Mouse (Mus musculus): ENCODE results near the gene Klrb1.

The Klrb1 gene

DNA sequence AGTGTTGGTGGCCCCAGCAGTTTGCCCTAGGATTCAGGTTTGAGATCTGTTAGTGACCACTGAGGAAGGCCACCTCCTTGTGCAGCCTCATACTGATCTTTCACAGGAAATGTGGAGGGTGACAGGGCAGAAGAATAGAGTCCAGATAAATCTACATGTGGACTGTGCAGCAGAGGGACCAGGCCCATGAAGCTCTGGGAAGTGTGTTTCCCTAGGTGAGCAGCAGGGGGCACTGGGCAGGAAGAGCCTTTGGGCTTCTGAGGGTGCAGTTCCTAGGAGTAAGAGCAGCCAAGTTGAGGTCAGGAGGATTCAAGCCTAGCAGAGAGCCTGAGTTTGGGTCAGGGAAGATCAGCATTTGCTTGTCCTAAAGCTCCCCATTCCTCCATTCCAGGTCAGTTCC lies 13.2 kb upstream of the Klrb1 start:
- in situ Hi-C loops (cut with MboI, MseI), result no loop called here

DNA sequence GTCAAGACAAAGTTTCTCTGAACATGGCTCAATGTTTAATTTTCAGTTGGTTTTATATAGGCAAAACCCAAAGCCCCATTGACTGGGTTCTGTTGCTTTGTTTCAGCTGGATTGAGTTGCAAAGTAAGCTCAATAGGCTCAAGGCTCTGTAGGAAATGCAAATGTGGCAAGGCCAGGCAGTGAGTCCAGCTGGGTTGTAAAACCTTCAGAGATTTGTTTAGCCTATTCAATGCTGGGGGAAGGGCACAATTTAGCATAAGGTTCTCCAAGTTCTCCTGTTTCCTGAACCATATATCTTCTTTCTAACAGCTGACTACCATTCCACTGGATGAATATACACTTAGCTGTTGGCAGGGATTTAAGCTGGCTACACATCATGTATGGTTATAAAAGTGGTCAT lies 12.0 kb upstream of the Klrb1 start:
- in situ Hi-C loops (cut with MboI, MseI), result no loop called here

DNA sequence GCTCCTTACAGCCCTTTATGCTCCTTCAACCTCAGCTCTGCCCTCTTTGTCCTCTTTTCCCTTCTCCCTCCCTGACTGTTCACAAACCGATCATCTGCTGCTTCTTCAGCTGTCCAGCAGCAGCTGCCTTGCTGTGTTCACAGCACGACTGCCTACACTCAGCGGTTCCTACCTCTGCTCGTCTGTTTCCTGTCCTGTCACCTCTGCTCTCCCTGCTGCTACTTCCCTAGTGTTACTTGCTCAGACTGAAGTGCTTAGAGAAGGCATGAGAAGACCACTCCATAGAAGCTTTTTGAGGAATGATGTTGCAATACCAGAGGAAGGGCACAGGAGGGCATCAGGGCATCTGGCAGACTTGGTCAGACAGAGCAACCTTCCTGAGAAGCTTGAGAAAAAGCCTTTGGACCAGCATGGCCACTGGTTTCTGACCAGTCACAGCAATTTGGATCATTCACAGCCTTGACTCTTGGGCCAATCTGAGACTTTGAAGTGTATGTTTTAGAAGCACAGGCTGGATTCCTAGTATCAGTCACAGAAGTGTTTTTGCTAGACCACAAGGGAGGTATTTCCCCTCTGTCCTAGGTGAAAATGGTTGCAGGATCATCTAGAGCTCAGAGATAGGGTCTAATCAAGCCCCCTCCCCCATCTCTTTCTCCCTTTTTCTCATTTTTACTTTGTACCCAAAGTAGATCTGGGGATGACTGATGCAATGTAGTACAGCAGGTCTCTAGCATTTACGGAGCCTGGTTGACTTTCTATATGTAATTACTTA lies 11.2 kb upstream of the Klrb1 start:
- in situ Hi-C loops (cut with MboI, MseI), result no loop called here

DNA sequence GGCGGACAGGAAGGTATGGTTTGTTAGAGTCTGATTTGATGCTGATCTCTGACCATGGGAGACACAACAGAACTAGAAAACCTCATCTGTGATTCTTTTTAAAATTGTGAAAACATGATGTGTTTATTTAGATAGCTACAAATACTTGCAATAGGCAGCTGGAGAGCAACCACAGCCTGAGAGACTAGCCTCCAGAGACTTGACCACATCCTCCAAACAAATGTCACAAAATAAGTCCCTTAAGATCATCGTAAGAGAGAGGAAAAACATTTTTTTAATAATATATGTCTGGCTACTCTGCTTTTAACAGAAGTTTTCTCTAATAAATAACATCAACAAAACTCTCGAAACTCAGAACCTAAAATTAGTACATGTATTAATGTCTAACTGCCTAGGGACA lies 9.2 kb upstream of the Klrb1 start:
- in situ Hi-C loops (cut with MboI, MseI), result no loop called here

DNA sequence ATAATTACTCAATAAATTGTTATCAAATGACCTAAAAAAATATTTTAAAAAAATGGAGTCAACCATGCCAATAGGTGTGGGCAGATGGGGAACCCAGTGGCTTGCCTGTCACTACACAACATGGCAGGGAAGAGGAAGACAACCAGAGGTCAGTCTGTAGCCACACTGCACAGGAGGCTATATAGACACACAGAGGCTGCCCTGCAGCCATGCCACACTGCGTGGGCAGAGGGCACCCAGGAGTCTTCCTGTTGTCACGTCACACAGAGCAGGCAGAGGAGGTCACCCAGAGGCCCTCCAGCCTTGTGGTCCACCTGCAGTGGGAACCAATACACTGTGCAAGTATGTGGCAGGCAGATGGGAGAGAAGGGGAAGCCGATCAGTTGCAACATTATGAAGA lies 21.2 kb downstream of the Klrb1 start:
- in situ Hi-C loops (cut with MboI, MseI), result no loop called here

DNA sequence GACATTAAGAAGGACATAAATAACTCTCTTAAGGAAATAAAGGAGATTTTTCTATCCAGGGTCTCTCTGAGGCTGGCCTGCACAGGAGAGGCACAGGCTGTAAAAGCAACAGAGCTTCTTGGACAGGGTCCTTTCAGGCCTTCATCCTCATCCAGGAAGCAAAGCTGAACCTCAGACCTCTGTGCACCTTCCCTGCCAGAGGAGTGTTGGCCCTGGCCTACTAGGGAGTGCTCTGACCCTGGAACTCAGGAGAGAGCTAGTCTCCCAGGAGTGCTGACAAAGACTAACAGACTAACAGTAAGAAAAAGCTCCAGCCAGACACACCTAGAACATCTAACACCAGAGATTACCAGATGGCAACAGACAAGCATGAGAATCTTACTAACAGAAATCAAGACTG lies 43.3 kb downstream of the Klrb1 start:
- in situ Hi-C loops (cut with MboI, MseI), result no loop called here

DNA sequence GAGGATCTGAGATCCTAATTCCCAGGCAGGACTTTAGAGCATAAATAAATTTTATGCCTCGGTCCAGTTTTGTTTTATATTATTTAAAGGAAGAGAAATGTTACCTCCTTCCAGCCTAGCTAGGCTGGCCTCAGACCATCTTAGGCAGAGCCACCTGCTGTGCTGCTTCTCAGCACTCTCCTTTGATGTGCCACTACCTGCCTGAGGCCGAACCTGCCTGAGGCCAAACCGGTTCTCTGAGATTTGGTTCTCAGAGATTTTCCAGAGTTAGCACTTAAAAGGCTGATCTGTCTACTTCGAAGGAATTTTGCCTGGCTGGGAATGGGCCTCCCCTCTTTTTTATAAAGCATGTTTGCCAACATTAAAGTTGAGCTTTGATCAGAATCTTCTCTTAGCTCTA lies 52.9 kb downstream of the Klrb1 start:
- in situ Hi-C loops (cut with MboI, MseI), result no loop called here

DNA sequence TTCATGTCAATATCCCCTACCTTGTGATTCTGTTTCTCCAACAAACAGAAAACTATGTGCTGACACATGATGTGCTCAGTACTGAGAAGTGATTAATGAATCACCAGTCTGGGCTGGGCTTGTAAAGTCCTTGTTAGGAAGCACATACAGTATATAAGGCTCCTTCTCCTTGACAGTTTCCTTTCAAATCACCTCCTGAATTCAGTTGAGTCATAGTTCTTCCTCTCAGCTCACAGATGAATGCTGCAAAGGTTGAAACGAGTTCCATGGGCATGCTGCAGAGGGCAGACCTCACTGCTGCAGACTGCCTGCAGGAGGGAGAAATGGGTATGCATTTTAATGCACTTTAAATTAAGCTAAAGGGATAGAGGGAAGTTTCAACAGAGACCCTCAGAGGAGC lies 60.7 kb downstream of the Klrb1 start, which contains the start of gene Clec2h:
Gene Clec2h, plus strand, starts transcription at position 180 of the 400 bp plus-strand sequence.
- in situ Hi-C loops (cut with MboI, MseI), result no loop called here

DNA sequence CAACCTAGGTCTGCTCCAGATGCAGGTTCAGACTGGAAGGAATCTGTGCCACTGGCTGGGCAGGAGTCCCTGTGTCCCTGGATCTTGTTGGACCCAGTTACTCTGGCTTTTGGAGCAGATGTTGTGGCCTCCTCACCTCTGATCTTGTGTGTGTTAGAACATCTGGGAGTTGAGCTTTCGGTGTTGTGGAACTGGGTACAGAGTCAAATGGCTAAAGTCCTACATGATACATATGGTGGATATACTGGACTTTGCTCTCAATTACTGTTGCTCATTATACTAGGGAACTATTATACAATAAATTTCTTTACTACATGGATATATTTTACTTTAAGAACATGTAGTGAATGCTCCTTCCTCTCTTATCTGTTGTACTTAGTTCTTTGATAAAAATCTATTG lies 61.6 kb downstream of the Klrb1 start:
- in situ Hi-C loops (cut with MboI, MseI), result no loop called here

Measured in T-helper 2 cell (primary cell).